Mouse (Mus musculus): Measurements from ENCODE around the gene Pttg1ip.

- TF ChIP-seq CTCF (IDR thresholded peaks at IDR 0.05; ENCODE audit: control insufficient read depth, insufficient read depth, insufficient replicate concordance, low read depth, low read length) (peak; percentile 93), POLR2A (IDR thresholded peaks at IDR 0.05; ENCODE audit: control insufficient read depth, low read depth, low read length) (no peak)
Observed at GRCm38 (mm10) chr10:77566651-77567050, 14.9 kb upstream of the Pttg1ip start.

All from testis, adult 2 months (tissue).